Mouse (Mus musculus) ES-E14 (cell line): ENCODE results near the gene Map3k5.

Source experiments
- HCFC1 ChIP-seq: IDR thresholded peaks from 2 replicates; pipeline ENCODE4 v1.6.1; 2012; ENCODE audit warnings: low read length, inconsistent platforms, borderline replicate concordance; ENCODE audit not compliant: insufficient read depth
- ZC3H11A ChIP-seq: IDR thresholded peaks from 2 replicates; pipeline ENCODE4 v1.6.1; 2012; ENCODE audit warnings: low read depth, mild to moderate bottlenecking, inconsistent platforms, low read length, borderline replicate concordance
- ZNF384 ChIP-seq: IDR thresholded peaks from 2 replicates; pipeline ENCODE4 v1.6.1; 2012; ENCODE audit warnings: low read depth, low read length, inconsistent platforms

DNA sequence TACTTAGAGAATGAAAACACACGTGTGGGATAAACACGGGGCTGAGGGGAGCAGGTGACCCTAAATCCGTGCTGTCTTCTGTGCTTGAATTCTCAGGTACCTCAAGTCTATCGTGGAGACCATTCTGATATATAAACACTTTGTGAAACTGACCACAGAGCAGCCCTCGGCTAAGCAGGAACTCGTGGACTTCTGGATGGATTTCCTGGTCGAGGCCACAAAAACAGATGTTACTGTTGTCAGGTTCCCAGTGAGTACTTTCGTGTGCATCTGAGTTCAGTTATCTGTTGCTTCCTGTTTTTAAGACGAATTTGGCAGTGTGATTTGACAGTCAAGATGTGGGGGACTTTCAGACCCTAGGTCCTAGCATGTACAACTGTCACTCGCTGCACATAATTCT is 124.6 kb downstream of the Map3k5 start:
- TF ChIP-seq ZNF384 = no peak
- TF ChIP-seq ZC3H11A = no peak
- no peak for TF ChIP-seq HCFC1
